Mouse (Mus musculus): ENCODE data around the gene Arid3b. TPM values are rescaled to one million over a fixed set of nuclear protein-coding genes. Genes with fewer than 3 reads are reported as not detected.

The Arid3b gene
- polyA plus RNA-seq, 1 experiment from 2014 or later: 56.8 TPM

DNA sequence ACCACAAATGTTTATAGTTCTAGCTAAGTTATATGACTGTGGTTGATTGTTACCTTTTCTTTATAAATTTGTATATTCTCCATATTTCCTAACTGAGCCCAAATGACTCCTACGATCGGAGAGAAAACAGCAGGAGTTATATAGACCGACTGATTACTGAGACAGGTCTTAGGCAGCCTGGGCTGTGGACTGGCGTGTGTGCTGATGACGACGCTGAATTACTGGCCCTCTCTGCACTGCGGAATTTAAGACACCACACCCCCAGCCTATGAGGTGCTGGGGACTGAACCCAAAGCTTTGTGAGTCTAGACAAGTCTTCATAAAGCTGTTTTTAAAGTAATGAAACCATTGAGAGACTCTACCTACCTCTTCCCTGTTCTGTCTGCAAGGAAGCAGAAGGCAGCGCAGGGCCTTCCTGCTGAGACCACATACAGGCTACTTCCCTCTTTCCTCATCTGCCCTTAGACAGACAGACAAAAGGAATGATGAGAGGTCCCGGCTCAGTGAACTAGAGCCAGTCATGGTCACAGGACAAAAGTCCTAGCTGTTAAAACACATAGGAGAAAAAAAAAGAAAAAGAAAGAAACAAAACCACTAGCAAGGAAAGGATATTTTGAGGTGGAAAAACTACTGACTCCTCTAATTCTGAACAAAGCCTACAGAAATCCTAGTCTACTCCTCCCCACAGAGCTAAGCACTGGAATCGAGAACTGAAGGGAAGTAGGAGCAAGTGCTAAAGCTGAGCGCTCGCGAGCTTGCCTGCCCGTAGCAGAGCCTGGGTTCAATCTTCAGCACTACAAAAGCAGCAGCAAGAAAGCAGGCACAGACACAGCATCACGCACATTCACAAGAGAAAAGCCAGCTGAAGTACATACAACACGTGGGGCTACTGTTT lies 16.2 kb downstream of the Arid3b start:
- no peaks in the 10 kb centered on the region for H3K9me3 ChIP-seq (replicated peaks)
- no peaks in the 10 kb centered on the region for H3K27me3 ChIP-seq (ENCODE audit: low read depth, poor library complexity, severe bottlenecking)
- H3K4me1 ChIP-seq: peaks cover 62% of the 10 kb centered on the region
- DNase-seq (ENCODE audit: low spot score): no peak
- 45% methylated on average over 16 of the region's 16 CpGs for WGBS
- H3K27ac ChIP-seq: peak overlapping the region; percentile 4
- H3K36me3 ChIP-seq: peaks cover 7% of the 10 kb centered on the region
- H3K4me3 ChIP-seq: no peak overlapping the region

DNA sequence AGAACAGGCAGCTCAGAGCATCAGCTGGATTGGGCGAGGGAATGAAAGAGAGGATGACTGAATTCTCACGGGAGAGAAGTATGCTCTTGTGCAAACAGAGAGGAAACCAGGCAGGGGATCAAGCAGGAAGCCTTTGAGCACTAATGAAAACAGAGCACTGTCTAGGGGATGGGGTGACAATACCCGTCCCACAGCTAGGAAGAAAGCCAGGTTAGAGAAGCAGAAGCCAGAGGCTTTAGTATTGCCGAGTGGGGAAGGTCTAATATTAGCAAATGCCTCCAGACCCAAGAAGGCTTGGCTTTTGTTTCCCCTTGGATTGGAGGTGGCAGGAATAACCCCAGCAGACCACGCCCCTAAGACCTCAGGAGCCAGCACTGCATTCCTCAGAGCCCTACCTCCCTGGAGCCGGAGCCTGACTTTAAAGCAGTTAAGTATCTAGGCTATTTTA lies 19.3 kb downstream of the Arid3b start:
- DNase-seq (ENCODE audit: low spot score): no peak
- Histone ChIP-seq H3K27me3 (ENCODE audit: low read depth, poor library complexity, severe bottlenecking) (no peaks in the 10 kb centered on the region), H3K27ac (peak overlapping the region; percentile 82), H3K4me1 (peaks cover 90% of the 10 kb centered on the region), H3K36me3 (no peaks in the 10 kb centered on the region), H3K9me3 (replicated peaks) (no peaks in the 10 kb centered on the region), H3K4me3 (peak overlapping the region; percentile 35)
- 4% methylated on average over 6 of the region's 6 CpGs for WGBS

DNA sequence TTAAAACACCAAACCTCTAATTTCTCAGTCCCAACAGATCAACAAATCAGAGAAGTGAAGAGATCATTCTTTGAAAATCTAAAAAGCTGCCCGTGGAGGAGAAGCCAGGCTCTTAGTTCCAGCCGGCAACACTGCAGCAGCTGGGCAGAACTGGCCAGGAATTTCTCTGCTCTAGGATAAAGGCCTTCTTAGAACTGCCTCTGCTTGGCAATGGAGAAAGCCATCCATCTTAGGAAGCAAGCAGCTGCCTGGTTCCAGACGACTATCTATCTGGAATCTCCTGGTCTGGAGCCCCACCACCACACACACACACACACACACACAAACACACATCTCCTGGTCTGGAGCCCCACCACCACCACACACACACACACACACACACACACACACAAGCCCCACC lies 21.7 kb downstream of the Arid3b start:
- H3K4me3 ChIP-seq: no peak overlapping the region
- no peak for DNase-seq (ENCODE audit: low spot score)

DNA sequence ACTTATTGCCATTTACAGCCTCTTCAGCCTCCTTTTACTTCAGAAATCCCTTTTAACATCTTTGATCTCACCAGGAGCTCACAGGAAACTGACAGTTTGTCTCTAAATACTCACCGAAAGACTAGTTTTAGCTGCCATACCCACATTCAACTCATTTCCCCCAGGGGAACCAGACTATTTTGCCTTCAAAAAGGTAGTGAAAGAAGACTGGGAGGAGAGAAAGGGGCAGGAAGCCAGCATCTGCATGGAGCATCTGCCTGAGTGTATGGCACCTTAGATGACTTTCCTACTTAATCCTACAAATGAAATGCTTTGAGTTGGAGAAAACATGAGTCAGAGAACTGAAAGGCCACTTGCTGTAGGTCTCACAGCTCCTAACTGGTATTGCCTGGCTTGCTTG lies 22.6 kb downstream of the Arid3b start:
- WGBS: 19% methylated on average over 1 of the region's 1 CpGs
- no peaks in the 10 kb centered on the region for H3K9me3 ChIP-seq (replicated peaks)
- H3K36me3 ChIP-seq: peaks cover 14% of the 10 kb centered on the region
- peak overlapping the region; percentile 27; the same call in 1 of the 2 replicates for H3K27ac ChIP-seq
- no peak for DNase-seq (ENCODE audit: low spot score)
- H3K27me3 ChIP-seq (ENCODE audit: low read depth, poor library complexity, severe bottlenecking): no peaks in the 10 kb centered on the region
- H3K4me3 ChIP-seq: no peak overlapping the region
- H3K4me1 ChIP-seq: peaks cover 100% of the 10 kb centered on the region

More for the DNA sequence above, 21.7 kb downstream of the Arid3b start:
- Histone ChIP-seq H3K36me3 (peaks cover 7% of the 10 kb centered on the region), H3K27ac (peak overlapping the region; percentile 82), H3K4me1 (peaks cover 95% of the 10 kb centered on the region), H3K27me3 (ENCODE audit: low read depth, poor library complexity, severe bottlenecking) (no peaks in the 10 kb centered on the region), H3K9me3 (replicated peaks) (no peaks in the 10 kb centered on the region)
- WGBS: 16% methylated on average over 3 of the region's 3 CpGs

DNA sequence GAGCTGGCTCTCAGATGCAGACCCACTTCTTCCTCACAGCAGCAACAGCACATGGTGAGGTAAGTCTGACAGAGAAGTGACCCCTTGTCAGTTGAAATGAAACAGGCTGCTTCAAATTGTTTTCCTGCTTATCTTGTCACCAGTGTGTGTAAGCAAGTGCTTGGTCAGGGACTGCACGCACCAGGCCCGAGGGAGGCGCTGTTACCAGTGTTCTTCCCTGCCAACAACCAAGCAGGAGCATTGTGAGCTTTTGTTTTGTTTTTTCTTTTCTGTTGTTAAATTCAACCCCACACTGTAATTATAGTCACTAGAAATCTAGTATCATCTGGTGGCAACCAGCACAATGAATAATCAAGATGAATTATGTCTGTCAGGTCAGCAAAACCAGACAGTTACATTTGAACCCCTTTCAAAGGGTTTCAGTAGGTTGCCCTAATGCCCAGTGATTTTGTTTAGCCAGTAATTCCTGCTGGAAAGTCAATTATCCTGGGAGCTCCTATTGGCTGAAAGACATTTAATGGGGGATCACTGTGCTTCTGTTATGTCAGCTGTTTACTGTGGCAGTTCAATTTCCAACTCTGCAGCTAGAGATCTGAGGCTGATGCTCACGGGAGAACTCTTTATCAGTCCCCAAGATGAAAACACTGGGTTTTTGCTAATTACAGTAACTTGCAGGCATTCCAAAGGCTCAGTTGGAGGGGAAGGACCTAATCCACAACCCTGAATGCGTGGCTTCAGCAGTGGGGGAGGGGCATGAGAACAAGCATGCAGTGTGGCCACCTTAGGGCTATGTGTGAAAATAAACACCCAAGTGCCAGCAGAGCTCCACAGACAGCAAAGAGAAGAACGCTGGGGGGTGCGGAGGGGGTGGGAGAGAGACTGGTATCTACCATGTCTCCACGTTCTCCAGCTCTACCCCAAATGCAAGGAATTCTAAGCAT lies 24.5 kb downstream of the Arid3b start:
- 13% methylated on average over 8 of the region's 8 CpGs for WGBS
- Histone ChIP-seq H3K4me1 (peaks cover 100% of the 10 kb centered on the region), H3K4me3 (peak overlapping the region; percentile 11), H3K9me3 (replicated peaks) (no peaks in the 10 kb centered on the region), H3K27me3 (ENCODE audit: low read depth, poor library complexity, severe bottlenecking) (no peaks in the 10 kb centered on the region), H3K27ac (peak overlapping the region; percentile 78), H3K36me3 (peaks cover 16% of the 10 kb centered on the region)
- no peak for DNase-seq (ENCODE audit: low spot score)

DNA sequence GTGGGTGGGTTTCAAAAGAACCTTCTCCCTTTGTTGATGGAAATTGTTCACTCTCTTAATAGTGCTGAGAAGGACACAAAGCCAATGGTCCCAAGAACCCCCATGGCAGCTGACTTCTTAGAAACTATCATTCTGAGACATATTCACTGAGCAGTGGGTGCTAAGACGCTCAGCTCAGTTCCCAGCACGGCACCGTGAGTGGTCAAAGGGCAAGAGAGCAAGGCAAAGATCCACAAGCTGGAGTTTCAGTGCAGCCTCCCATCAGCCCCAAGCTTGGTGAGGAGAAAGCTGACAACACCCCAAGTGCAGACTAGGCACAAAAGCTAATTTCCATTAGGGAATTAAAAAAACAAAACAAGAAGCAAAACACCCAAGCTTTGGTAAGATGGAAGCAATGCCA lies 25.9 kb downstream of the Arid3b start:
- peaks cover 16% of the 10 kb centered on the region for H3K36me3 ChIP-seq
- no peak overlapping the region for H3K27ac ChIP-seq
- 72% methylated on average over 3 of the region's 3 CpGs for WGBS
- H3K27me3 ChIP-seq (ENCODE audit: low read depth, poor library complexity, severe bottlenecking): no peaks in the 10 kb centered on the region
- H3K4me3 ChIP-seq: no peak overlapping the region
- H3K4me1 ChIP-seq: peaks cover 100% of the 10 kb centered on the region
- H3K9me3 ChIP-seq (replicated peaks): no peaks in the 10 kb centered on the region
- DNase-seq (ENCODE audit: low spot score): no peak

DNA sequence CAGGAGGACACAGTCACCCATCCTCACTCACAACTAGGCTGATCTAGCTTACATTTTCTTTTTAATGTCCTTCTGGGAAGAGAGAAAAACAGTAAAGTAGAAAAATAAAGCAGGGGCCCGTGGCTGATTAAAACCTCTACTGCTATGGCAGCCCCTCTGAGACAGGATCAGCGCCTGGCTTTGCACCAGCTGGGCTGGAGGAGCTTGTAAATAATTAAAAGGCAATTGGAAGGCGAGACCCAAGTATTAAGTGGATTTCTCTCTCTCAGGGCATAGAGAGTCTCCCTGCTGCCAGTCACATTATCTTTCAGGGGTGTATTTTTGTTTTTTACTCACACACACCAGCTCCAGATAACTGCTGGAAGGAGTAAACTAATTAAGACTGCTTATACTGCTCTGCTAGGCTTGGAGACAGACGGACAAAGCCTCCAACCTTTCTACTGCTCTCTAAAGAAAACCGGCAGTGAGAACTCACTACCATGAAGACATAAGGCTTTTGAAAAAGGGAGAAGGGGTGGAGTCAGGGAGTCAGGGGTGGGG lies 27.8 kb downstream of the Arid3b start:
- no peaks in the 10 kb centered on the region for H3K27me3 ChIP-seq (ENCODE audit: low read depth, poor library complexity, severe bottlenecking)
- H3K4me1 ChIP-seq: peaks cover 97% of the 10 kb centered on the region
- H3K9me3 ChIP-seq (replicated peaks): no peaks in the 10 kb centered on the region
- DNase-seq (ENCODE audit: low spot score): no peak
- peaks cover 21% of the 10 kb centered on the region for H3K36me3 ChIP-seq
- WGBS: 47% methylated on average over 5 of the region's 5 CpGs
- peak overlapping the region; percentile 83 for H3K27ac ChIP-seq
- no peak overlapping the region for H3K4me3 ChIP-seq

DNA sequence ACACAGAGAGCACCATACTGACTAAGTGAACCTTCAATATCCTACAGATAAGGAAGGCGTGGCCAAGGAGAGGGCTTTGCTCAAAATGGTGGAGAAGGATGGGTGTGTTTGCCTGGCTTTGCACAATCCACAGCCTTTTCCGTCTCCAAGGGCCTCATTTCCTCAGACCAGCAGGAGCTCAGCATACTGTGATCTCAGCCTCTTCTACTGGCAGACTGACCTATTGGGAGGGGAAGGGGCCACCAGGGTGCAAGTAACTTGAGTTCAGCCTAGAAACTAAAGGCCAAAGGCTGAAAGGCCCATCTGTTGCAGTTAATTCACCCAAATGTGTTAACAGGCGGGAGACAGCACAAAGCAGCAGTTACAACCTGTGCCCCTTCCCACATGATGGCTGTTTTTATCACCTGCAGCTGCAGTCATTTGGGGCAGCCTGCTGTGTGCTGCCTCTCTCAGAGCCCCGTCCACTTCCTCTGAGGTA lies 29.4 kb downstream of the Arid3b start:
- peaks cover 96% of the 10 kb centered on the region for H3K4me1 ChIP-seq

DNA sequence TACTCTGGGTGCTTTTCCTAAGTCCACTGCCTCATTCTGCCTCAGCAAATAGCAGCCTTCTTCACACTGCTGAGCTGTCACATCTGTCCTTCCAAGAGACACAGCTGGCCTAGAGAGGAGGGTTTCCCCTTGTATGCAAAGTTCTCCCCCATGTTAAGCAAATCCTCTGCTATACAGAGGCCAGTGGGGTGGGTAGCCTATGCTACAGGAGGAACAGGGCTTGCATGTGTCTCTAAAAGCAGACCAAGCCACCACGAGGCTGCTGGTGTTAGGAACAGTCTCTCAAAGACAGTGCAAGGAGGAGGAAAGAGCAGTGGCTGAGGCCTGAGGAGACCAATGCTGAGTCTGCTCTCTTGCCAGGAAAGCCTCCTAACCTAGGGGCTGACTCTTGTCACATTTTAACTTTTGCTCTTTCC lies 30.5 kb downstream of the Arid3b start:
- WGBS: 32% methylated on average over 1 of the region's 1 CpGs
- Histone ChIP-seq H3K4me1 (peaks cover 85% of the 10 kb centered on the region), H3K36me3 (peaks cover 46% of the 10 kb centered on the region), H3K9me3 (replicated peaks) (no peaks in the 10 kb centered on the region), H3K27me3 (ENCODE audit: low read depth, poor library complexity, severe bottlenecking) (no peaks in the 10 kb centered on the region), H3K4me3 (no peak overlapping the region), H3K27ac (peak overlapping the region; percentile 83)
- no peak for DNase-seq (ENCODE audit: low spot score)

More for the DNA sequence above, 29.4 kb downstream of the Arid3b start:
- H3K27ac ChIP-seq: peak overlapping the region; percentile 83
- H3K4me3 ChIP-seq: peak overlapping the region; percentile 14; the same call in 1 of the 2 replicates
- H3K36me3 ChIP-seq: peaks cover 34% of the 10 kb centered on the region
- H3K9me3 ChIP-seq (replicated peaks): no peaks in the 10 kb centered on the region
- no peaks in the 10 kb centered on the region for H3K27me3 ChIP-seq (ENCODE audit: low read depth, poor library complexity, severe bottlenecking)
- peak; percentile 72 for DNase-seq (ENCODE audit: low spot score)
- 27% methylated on average over 4 of the region's 4 CpGs for WGBS

DNA sequence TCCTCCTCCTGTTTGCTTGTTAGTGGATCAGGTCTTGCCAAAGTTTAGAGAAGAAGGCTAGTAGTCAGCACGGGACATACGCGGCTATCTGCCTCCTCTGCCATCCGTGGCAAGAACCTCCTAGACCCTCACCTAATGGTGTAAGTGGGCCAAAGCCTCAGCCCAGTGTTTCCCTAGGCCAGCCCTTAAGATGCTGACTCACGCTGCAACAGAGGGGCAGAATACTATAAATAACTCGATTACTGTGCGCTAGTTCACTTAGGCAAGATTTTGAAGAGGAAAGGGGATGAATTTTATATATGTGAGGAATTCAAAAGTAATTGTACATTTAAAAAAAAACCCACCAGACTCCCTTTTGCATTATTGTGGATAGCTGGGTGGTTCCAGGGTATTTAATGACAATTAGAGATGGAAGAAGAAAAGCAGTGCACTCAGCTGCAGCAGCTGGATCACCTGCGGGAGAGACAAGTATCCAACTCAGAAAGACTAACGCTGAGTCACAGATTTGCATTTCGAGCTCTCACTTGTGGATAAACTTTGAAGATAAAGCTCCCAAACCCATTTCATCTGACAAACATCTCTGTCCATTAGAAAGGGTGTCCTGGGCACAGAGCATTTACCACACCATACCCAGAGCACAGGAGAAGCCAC lies 31.4 kb downstream of the Arid3b start:
- 68% methylated on average over 10 of the region's 10 CpGs for whole genome bisulfite sequencing
- peaks cover 50% of the 10 kb centered on the region for H3K36me3 ChIP-seq
- no peak for DNase-seq (ENCODE audit: low spot score)
- no peak overlapping the region for H3K27ac ChIP-seq
- peaks cover 83% of the 10 kb centered on the region for H3K4me1 ChIP-seq
- no peaks in the 10 kb centered on the region for H3K27me3 ChIP-seq (ENCODE audit: low read depth, poor library complexity, severe bottlenecking)
- no peak overlapping the region for H3K4me3 ChIP-seq
- H3K9me3 ChIP-seq (replicated peaks): no peaks in the 10 kb centered on the region

DNA sequence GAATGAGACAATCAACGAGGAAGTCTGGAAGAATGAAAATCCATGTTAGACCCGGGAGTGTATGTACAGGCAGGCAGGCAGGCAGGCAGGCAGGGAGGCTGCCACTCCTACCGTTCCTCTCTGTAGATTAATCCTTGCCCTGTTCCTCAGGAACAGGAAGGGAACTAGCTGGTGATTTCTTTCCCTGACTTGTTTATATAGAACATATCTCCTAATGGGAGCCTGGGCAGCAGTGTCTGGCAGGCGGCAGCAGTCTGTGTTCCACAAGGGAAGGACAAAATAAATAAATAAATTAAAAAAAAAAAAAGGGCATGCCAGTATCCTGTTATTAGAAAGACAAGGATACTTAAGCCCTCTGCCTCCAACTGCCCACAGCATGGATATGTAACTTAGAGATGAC lies 32.8 kb downstream of the Arid3b start:
- 7% methylated on average over 4 of the region's 4 CpGs for WGBS
- peaks cover 82% of the 10 kb centered on the region for H3K4me1 ChIP-seq
- no peaks in the 10 kb centered on the region for H3K27me3 ChIP-seq (ENCODE audit: low read depth, poor library complexity, severe bottlenecking)
- H3K9me3 ChIP-seq (replicated peaks): no peaks in the 10 kb centered on the region
- no peak for DNase-seq (ENCODE audit: low spot score)
- peaks cover 46% of the 10 kb centered on the region for H3K36me3 ChIP-seq
- peak overlapping the region; percentile 12; the same call in 1 of the 2 replicates for H3K27ac ChIP-seq
- H3K4me3 ChIP-seq: no peak overlapping the region

DNA sequence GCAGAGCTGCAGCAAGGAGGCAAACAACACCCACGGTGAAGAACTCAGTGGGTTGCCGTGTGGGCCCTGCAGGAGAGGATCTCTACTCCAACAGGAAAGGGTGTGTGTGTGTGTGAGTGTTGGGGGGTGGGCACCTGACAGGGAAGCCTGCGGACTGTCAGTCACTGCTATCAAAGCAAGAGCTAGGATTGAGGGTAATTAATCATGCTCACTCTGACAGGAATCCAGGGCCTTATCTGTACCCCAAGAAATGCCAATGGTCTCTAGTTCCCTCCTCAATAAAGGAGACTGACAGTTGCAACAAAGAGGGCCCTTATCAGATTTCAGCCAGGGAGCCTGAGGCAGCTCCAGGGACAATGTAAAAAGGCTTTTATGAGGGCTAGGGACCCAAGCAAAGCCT lies 33.5 kb downstream of the Arid3b start:
- no peak overlapping the region for H3K4me3 ChIP-seq
- H3K27me3 ChIP-seq (ENCODE audit: low read depth, poor library complexity, severe bottlenecking): no peaks in the 10 kb centered on the region
- H3K27ac ChIP-seq: peak overlapping the region; percentile 12; the same call in 1 of the 2 replicates
- H3K36me3 ChIP-seq: peaks cover 46% of the 10 kb centered on the region
- WGBS: 8% methylated on average over 3 of the region's 3 CpGs
- H3K4me1 ChIP-seq: peaks cover 82% of the 10 kb centered on the region
- H3K9me3 ChIP-seq (replicated peaks): no peaks in the 10 kb centered on the region
- no peak for DNase-seq (ENCODE audit: low spot score)

All from limb, embryonic 10.5 days (tissue).